Mouse (Mus musculus): ENCODE results near the gene Bicra. TPM values are rescaled to one million over a fixed set of nuclear protein-coding genes. Genes with fewer than 3 reads are reported as not detected.

Gene Bicra
- 1 to 10 TPM; 7.9 to 8.8 TPM for total RNA-seq (2021)
- long read RNA-seq, experiment 1, partial matches to known transcripts, result 0 of 2 reads
- long read RNA-seq, experiment 1, other reads (novel, unspliced or antisense), result 2 of 2 reads
- long read RNA-seq, experiment 2, full-length matches to known transcripts, result 1 of 4 reads
- long read RNA-seq, experiment 2, partial matches to known transcripts, result 2 of 4 reads
- long read RNA-seq, experiment 2, other reads (novel, unspliced or antisense), result 1 of 4 reads

- intact Hi-C loops (cut with DNase I; ENCODE audit: low total_unique reads), result no loop called here
- DNase-seq, result peak; percentile 91
Observed at GRCm38 (mm10) chr7:16047338-16048146, at the start of gene Bicra. TSS of gene Bicra (minus strand) at chr7:16047921.

- DNase-seq, result no peak
- intact Hi-C loops (cut with DNase I; ENCODE audit: low total_unique reads), result loop anchor here (5.0 kb wide), 1 partner anchor 78 kb away; no protein-coding TSS in a partner anchor
Observed at GRCm38 (mm10) chr7:16094592-16094991, 46.9 kb upstream of the Bicra start.

GRCm38 (mm10) chr7:16087587-16087986 is 39.9 kb upstream of the Bicra start:
- intact Hi-C loops (cut with DNase I; ENCODE audit: low total_unique reads), result no loop called here
- no peak for DNase-seq

- no peak for DNase-seq
Observed at GRCm38 (mm10) chr7:16083361-16083760, 35.6 kb upstream of the Bicra start.

GRCm38 (mm10) chr7:16080581-16080980 is 32.9 kb upstream of the Bicra start:
- intact Hi-C loops (cut with DNase I; ENCODE audit: low total_unique reads), result no loop called here
- DNase-seq, result no peak

More at GRCm38 (mm10) chr7:16083361-16083760, 35.6 kb upstream of the Bicra start:
- intact Hi-C loops (cut with DNase I; ENCODE audit: low total_unique reads), result no loop called here

- intact Hi-C loops (cut with DNase I; ENCODE audit: low total_unique reads), result no loop called here
- DNase-seq, result no peak
Observed at GRCm38 (mm10) chr7:16079947-16080346, 32.2 kb upstream of the Bicra start.

GRCm38 (mm10) chr7:16071906-16072305 is 24.2 kb upstream of the Bicra start:
- intact Hi-C loops (cut with DNase I; ENCODE audit: low total_unique reads), result no loop called here
- DNase-seq, result no peak

GRCm38 (mm10) chr7:16070846-16071245 is 23.1 kb upstream of the Bicra start:
- DNase-seq, result no peak
- intact Hi-C loops (cut with DNase I; ENCODE audit: low total_unique reads), result no loop called here

- no peak for DNase-seq
- intact Hi-C loops (cut with DNase I; ENCODE audit: low total_unique reads), result no loop called here
Observed at GRCm38 (mm10) chr7:16063490-16063889, 15.8 kb upstream of the Bicra start.

GRCm38 (mm10) chr7:16062099-16062420 is 14.3 kb upstream of the Bicra start:
- DNase-seq, result no peak
- intact Hi-C loops (cut with DNase I; ENCODE audit: low total_unique reads), result no loop called here

GRCm38 (mm10) chr7:16061219-16062098 is 13.7 kb upstream of the Bicra start, which contains the start of gene Zfp541:
TSS of gene Zfp541 (plus strand) at chr7:16061814.
- intact Hi-C loops (cut with DNase I; ENCODE audit: low total_unique reads), result no loop called here
- DNase-seq, result no peak

GRCm38 (mm10) chr7:16057136-16057534 is 9.4 kb upstream of the Bicra start:
- intact Hi-C loops (cut with DNase I; ENCODE audit: low total_unique reads), result loop anchor here (5.0 kb wide), 1 partner anchor 100 kb away; no protein-coding TSS in a partner anchor
- DNase-seq, result no peak

- DNase-seq, result no peak
- intact Hi-C loops (cut with DNase I; ENCODE audit: low total_unique reads), result loop anchor here (5.0 kb wide), 1 partner anchor 101 kb away; no protein-coding TSS in a partner anchor
Observed at GRCm38 (mm10) chr7:16056459-16057135, 8.9 kb upstream of the Bicra start.

- intact Hi-C loops (cut with DNase I; ENCODE audit: low total_unique reads), result loop anchor here (5.0 kb wide), 1 partner anchor 102 kb away; no protein-coding TSS in a partner anchor
- DNase-seq, result no peak
Observed at GRCm38 (mm10) chr7:16055665-16056064, 7.9 kb upstream of the Bicra start.

- DNase-seq, result no peak
Observed at GRCm38 (mm10) chr7:16054966-16055365, 7.2 kb upstream of the Bicra start.

GRCm38 (mm10) chr7:16053105-16053504 is 5.4 kb upstream of the Bicra start:
- intact Hi-C loops (cut with DNase I; ENCODE audit: low total_unique reads), result loop anchor here (5.0 kb wide), 1 partner anchor 76 kb away; no protein-coding TSS in a partner anchor
- no peak for DNase-seq

More at GRCm38 (mm10) chr7:16054966-16055365, 7.2 kb upstream of the Bicra start:
- intact Hi-C loops (cut with DNase I; ENCODE audit: low total_unique reads), result loop anchor here (5.0 kb wide), 2 partner anchors 78 to 102 kb away; no protein-coding TSS in a partner anchor

GRCm38 (mm10) chr7:16052684-16053083 is 5.0 kb upstream of the Bicra start:
- intact Hi-C loops (cut with DNase I; ENCODE audit: low total_unique reads), result loop anchor here (5.0 kb wide), 1 partner anchor 75 kb away; no protein-coding TSS in a partner anchor
- peak; percentile 96 for DNase-seq

GRCm38 (mm10) chr7:16051883-16052595 is 4.3 kb upstream of the Bicra start:
- intact Hi-C loops (cut with DNase I; ENCODE audit: low total_unique reads), result loop anchor here (5.0 kb wide), 1 partner anchor 75 kb away; no protein-coding TSS in a partner anchor
- DNase-seq, result peak; percentile 78
